Mouse (Mus musculus) c-Kit-positive CD71-positive TER-119-positive erythroid progenitor cells, embryonic 14.5 days (primary cell): ENCODE results near the gene Gm10282.

Experiments
- DNase-seq: peaks from one replicate; pipeline ENCODE4 v3.0.0-alpha.2; 2013; ENCODE audit warnings: low spot score

Gm10282 gene

DNA sequence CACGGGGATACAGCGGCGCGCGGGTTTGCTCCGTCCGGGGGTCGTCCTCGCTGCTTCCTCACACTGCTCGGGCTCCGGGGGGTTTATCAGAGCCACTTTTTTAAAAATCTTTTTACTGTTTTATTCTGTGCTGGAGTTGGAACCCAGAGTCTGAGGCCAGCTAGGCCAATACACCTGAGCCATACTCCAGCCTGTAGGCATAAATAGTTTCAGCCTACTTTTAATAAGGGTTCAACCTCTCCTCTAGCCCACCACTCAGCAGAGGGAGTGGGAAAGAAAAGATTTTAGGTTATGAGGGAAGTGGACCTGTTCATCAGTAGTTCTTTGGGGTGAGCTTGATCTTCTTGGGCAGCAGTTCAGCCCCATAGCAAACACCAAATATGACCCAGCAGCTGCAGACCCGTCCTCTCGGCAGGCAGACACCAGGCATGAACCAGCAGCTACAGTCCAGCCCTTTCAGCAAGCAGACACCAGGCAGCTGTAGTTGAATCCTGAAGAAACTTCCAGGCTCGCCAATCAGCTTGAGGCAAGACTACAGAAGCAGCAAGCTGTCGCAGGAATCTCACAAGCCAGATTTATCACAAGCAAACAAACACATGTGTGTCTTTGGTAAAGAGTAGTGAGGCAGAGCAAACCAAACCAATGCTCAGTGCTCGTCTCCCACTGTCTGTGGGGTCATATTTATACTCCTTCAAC lies at the start of gene Gm10282:
Gene Gm10282 (minus strand): TSS at position 51 of the 696 bp plus-strand sequence.
- no peak for DNase-seq

DNA sequence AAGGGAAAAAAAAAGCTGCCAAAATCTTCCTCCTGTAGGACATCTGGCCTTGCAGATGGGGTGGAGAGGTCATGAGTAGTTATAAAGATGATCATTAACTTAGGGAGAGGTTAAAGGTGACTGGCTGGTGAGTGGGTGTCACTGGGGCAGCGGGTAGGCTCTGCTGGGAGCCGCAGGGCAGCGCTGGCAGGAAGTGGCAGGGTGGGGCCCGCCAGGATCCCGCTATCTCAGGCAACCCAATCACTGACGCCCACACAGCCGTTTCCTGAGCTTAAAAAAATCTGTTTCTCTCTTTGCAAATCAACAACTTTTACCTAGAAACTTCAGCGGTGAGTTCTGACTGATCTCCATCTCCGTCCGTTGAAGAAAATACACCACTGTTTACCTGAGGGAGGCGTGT lies 49.2 kb upstream of the Gm10282 start:
- peak; percentile 17 for DNase-seq

DNA sequence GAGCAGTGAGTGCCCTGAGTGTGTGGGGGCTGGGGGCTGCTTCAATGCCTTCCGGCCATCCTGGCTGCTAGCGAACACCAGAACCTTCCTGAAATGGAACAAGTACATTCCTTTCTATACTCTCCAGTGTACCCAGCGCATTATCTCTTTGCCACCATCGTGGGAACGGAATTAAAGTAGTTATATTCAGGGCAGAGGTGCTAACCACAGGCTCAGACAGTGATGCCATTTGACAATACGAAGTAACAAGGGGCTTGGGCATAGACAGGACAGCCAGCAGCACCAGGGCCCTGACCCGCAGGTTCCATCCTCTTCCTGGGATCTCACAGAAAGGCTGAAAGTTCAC lies 48.6 kb upstream of the Gm10282 start:
- no peak for DNase-seq

DNA sequence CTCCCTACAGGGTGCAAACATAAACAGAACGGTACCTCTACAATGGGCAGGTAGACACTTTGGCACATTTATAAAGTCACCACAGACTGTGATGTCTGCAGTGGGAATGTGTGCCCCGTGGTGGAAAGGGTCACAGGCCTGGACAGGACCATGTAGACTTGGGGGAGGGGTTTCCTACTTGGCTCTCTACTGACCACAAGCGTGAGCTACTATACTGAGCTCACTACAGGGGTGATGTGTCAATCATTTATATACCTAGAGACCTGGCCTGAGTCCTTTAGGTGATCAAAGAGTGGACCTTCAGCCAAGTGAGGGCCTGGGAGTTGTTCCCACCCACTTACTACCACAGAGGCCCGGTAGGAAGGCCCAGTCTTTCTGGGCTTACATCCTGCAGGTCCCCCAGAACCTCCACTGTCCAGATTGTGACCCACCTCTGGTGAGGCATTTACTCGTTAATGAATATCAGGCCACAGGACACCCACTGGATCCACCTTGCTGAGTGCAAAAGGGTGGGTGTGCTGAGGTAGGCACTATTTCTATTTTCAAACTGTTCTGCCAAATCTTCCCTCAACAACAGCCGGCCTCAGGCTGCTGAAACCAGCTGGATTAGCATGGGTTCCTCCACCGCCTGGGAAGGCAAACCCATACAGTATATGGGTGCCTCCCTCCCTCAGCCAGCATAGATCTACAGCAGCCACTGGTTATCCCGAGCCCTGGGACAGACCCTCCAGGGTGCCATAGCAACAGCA lies 48.1 kb upstream of the Gm10282 start:
- DNase-seq = no peak

DNA sequence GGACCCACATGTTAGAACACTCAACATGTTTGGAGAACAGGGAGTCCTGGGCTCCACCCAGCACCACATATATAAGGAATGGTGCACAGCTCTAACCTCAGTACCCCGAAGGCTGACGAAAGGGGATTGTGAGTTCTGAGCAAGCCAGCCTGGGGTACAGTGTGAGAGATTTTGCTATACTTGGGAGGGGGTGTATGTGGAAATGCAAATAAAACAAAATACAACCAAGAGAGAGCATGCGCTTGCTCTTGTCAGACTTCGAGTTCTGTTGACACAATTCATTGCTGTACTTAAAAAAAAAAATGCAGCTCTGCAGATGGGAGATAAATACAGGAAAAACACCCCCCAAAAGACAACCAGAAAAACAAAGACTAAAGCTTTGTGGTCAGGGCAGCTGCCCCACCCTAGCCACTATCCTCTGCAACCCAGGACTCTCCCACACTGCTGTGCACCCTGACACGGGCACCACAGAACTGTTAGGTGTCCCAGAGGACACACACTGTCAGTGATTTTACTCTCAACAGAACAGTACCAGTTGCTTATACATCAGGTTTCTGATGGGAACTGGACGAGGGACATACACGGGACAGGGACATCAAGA lies 46.4 kb upstream of the Gm10282 start:
- no peak for DNase-seq

DNA sequence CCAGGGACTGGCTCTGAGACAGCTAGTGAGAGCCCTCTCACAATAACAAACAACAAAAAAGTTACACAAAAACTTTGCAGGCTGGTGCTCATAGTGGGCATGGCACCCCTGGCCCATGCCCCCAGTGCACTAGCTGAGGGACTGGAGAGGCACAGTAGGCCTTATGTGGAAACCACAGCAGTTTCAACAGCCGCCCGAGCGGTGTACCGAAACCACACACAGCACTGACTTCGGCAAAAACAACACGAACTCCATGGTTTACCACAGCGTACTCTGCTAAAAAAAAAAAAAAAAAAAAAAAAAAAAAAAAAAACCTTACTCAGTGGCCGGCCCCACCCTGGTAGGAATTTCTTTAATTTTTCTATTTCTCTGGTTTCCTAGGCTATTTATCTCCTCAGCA lies 45.7 kb upstream of the Gm10282 start:
- no peak for DNase-seq

DNA sequence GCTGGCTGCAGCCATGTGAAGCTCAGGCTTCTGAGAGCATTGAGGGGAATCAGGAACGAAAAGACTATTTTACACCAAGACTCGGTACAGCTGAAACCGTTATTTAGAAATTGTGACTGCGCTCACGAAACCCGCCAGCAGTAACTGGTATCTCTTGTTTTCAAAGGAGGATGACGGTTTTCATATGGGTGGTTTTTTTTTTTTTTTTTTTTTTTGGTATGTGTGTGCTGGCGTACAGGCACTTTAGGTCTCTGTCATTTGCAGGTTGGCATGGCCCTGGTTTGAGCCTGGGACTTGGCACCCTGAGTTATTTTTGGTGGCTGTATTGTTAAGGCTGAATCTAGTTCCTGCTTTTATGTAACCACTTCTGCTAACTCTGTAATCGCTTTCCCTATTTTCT lies 44.8 kb upstream of the Gm10282 start:
- no peak for DNase-seq

DNA sequence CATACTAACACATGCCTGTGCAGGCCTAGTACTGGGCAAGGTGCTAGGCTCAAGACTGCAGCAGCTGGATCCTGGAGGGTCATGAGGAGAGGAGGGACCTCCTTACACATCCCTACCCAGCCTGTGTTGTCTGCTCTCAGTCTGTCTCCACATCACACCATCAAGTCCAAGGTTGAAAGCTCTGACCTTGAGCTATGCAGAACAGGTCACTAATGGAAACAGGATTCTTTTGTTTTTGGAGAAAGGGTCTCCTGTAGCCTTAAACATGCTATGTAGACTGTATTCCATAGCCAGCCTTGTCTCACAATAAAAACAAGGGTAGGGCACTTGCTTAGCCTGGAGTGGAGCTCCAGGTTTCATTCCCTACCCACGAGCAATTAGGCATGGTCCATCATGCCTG lies 43.9 kb upstream of the Gm10282 start:
- DNase-seq = no peak

DNA sequence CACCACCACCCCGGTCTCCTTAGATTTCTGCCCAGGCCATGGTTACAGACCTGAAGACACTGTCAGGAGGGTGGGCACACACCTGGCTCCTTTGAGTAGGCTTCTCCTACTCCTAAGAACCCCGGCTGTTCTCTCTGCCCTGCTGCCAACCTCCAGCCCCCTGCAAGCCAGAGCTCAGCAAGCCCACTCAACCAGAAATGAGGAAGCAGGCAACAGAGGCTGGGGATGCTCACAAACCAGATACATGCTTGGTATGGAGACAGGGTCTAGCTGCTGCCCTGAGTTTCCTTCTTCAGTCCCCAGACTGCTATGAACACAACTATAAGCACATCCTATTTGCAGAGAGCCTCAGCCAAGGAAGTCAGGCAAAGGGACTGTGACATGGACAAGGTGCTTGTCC lies 43.1 kb upstream of the Gm10282 start:
- DNase-seq = no peak

DNA sequence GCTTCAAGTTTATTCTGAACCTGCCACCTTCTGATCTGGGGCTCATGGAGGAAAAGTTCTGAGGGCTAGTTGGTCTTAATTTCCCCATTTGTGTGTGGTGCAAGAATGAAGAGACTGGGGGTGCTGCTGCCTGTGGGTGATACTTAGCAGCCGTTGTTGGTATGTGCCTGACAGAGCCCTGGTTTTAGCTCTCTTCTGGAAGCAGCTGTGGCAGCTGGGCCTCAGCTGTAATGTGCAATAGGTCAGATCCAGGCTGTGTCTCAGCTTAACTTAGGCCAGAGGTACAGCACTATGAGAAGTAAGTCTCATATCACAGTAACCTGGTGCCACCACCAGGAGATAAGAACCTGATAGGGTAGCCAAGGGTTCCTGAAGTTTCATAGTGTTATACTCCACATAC lies 42.5 kb upstream of the Gm10282 start:
- DNase-seq = no peak

DNA sequence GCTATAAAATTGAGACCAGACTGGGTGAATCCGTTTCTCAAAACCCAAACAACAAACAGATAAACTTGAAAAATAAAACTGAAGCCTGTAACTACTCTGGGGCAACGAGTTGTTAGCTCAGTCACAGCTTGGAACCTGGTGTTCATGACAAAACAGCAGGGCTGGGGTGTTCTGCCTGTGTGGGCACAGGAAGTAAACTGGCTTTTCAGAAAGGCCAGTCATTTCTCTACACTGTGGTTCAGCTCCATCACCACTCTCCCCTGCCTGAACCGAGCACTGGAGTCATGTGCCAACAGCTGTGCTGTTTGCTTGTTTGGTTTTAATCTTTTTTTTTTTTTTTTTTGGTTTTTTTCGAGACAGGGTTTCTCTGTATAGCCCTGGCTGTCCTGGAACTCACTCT lies 38.7 kb upstream of the Gm10282 start:
- no peak for DNase-seq

DNA sequence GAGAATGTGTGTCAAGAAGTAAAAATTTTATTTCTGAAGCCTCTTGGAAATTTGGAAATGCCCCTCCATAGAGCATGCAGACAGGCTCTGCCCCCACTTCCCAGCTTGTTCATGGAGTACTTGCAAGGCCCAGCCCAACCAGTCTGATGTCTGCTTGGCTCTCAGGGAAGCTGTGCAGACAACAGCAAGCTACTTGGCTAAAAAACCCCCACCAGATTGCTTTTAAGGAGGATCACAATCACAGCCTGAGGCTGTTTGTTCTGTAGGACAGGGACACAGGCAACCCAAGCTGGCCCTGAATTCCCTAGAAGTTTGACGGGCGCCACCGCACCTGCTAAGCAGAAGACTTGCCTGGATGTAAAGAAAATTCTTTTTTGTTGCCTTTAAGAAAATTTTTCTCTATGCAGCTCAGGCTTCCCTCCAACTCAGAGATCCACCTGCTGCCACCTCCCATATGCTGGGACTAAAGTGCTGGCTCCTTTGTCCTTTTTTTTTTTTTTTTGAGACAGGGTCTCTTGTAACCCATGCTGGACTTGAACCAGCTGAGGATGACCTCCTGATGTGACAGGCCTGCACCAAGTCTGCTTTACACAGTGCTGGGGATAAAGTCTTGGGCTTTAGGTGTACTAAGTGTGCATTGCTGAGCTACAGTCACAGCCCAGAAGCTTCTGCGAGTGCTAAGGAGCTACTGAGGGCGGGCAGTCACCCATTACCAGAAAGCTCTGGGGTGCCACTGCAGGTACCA lies 37.7 kb upstream of the Gm10282 start:
- no peak for DNase-seq

DNA sequence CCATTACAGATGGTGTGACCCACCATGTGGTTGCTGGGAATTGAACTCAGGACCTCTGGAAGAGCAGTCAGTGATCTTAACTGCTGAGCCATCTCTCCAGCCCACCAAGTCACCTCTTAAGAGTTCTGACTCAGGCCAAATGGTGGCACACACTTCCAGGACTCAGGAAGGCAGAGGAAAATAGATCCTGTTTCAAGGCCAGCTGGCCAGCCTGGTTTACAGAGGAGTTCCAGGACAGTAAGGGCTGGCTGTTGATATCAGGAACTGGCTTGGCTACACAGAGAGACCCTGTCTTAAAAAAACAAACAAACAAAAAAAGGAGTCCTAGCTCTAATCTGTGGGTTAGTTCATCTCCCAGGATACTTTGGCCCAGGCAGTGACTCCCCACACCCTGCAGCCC lies 32.0 kb upstream of the Gm10282 start:
- DNase-seq = no peak

DNA sequence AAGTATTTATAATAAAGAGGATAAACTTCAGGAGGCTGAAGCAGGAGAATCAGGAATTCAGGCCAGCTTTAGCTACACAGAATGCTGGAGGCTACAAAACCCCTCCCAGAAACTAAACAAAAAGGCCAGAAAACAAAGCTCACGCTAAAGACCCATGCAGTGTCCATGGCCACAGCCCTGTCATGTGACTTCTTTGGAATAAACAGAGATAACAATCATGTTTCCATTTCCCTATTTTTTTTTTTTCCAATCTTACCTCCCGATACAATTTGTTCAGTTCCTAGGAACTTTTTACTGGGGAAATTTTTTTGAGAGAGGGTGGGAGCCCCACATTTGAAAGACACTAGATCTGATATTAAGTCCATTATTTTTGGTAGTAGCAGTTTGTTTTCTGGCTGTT lies 31.2 kb upstream of the Gm10282 start:
- DNase-seq = no peak

DNA sequence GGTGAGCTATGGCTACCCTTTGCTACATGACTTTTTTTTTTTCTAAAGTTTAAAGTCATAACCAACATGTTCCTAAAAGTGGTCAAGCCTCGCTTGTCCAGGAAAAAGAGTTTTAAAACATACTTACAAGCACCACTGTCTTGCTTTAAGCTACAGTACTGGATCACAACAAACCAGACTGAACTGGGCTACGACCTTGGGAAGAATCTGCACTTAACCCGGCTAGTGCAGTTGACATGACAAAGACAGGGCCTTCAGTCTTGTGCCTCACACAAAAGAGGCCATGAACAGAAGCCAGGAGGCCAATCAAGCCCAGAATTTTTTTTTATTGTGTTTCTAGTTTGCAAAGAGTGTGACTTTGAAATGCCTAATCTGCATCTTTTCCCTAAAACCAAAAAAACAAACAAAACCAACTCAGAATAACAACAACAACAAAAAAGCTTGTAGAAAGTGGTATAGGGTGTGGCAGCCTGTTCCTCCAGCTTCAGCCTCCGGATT lies 29.1 kb upstream of the Gm10282 start:
- no peak for DNase-seq

DNA sequence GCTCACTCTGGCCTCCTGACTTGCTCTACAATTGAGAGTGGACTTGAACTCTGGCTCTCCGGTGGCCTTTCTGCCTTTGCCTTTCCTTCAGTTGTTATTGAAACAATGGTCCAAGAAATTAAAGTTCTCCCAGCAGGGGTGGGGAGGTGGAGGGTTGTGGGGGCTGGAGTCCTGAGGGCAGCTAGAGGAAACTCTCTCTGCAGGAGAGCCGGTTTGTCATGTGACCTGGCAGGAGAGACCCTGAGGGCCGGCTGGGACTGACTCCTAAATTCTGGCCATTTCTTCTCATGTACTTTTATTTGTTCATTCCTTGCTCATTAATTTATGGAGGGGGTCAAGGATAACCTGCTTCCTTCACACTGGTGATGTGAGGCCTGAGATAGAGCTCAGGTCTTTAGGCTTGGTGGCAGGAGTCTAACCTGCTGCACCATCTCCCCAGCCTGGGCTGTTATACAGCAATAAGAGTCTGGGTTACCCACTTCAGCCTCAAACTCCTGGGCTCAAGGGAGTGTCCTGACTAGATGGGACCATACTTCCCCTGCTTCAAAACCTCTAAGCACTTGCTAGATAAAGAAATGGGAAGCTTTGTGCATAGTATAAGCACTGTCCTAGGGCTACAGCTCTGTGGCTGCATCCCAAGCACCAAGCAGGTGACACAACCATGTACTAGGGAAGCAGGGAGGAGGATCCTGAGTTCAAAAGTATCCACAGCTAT lies 28.5 kb upstream of the Gm10282 start:
- DNase-seq = no peak

DNA sequence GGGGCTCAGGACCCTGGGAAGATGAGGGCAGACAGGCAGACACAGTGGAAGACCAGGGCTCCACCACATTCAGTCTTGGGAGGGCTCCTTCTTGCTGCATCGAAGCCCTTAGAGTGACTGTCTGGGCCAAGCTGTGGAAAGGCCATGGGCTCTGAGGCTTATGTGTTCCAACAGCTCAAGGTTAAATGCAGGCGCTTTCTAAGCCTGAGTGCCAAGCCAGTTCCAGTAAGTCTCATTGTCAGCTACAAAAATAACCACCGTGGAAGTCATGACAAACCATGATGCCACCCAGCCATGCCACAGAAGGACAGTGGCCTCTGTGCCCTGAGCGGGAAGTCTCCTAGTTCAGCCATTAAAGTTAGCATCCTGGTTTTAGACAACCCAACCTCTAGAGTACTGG lies 26.6 kb upstream of the Gm10282 start:
- DNase-seq = no peak

DNA sequence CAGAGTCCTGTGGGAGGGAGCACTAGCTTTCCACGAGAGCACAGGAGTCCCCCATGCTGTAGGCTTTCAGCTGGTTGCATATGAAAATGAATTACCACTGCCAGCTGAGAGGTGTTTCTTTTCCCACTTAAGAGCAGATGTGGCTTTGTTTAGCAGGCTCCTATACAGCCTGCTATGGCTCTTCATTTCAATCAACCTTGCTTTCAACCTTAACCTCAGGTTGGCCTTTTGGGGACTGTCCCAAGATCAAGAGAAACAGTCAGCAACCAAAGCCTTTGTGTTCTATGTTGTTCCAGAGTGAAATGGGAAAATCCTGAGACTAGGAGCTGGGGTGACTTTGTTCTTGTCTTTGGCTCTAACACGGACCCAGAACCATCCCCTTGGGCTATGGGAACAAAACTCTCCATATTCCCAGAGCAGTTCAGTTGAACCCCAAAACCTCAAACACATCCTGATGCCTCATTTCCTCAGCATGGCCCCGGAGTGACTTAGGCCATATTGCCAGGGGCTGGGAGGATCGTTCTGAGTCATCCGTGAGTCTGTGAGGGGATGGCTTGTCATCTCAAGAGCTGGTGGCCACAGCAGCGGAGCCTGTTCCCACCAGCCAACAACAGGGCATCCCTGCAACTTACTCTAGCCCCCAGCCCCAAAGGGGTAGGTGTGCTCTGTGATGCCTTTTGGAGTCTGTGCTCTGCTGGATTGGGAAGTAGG lies 25.9 kb upstream of the Gm10282 start:
- no peak for DNase-seq

DNA sequence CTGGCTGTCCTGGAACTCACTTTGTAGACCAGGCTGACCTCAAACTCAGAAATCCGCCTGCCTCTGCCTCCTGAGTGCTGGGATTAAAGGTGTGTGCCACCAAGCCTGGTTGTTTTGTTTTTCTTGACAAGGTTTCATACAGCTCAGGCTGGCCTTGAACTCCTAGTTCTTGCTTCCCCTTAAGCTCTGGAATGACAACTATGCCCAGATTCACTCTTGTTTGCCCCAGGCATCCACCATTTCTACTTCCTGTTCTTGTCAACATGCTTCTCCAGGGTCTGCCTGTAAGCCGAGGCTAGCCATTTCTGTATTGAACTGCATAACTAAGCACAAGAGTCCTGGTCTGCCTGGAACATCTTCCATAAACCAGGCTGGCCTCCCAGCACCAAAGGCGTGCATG lies 24.1 kb upstream of the Gm10282 start:
- DNase-seq = no peak

DNA sequence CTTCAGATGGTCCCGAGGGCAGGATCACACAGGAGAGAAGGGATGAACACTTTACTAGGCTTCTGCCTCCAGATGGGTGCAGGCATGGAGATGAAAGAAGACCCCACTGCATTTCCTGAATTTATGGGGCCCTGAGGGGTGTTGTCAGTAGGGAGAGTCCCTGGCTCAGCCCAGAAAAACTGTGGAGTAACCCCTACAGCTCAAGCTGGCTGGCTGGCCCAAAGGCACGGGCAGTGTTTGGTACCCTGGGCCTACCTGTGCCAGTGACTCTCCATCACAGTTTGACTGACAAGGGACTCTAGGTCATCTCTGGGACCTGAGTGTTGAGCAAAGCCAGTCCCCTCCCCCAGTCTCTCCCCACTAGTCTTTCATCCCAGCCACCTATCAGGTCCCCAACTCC lies 19.6 kb upstream of the Gm10282 start:
- no peak for DNase-seq

DNA sequence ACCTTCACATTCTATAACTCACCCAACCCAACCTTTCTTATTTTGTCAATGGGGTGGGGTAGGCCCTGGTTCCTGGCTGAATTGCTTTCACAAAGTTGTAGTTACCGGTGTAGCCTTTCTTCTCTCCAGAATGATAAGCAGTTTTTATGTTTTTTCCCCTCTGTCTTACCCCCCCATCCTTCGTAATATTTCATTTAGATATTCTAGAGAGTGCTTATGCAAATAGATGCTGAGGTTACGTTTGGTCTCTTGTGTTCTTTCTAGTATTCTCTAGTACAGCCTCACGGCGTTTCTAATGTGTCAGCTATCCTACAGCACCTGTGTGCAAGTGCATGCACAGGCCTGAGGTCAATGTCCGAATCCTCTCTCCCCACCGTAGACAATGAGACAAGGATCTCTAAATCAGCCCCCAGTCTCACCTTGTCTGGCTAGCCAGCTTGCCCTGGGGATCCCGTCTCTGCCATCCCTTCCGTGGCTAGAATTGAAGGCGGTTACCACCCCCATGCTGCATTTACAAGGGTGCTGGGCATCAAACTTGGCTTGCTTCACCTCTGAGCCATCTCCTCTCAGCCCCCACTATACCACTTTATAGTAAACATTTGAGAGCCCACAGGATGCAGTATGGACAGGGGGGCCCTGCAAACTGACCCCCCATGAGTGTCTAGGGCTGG lies 19.1 kb upstream of the Gm10282 start:
- DNase-seq = no peak
